Mouse (Mus musculus) olfactory bulb, adult 2 months (tissue): Measurements from ENCODE around the gene Phf20.

ENCODE experiments used
- CTCF ChIP-seq: fragments of 200-500 bp; IDR thresholded peaks from 2 replicates; pipeline ENCODE4 v1.5.1; 2012; ENCODE audit warnings: low read depth, mild to moderate bottlenecking, low read length, moderate library complexity; ENCODE audit not compliant: insufficient read depth
- POLR2A ChIP-seq: fragments of 200-500 bp; IDR thresholded peaks from 2 replicates; pipeline ENCODE4 v1.6.1; 2012; ENCODE audit warnings: mild to moderate bottlenecking, low read depth, low read length, moderate library complexity; ENCODE audit not compliant: insufficient read depth

- TF ChIP-seq CTCF (no peak), POLR2A (no peak)
Observed at GRCm38 (mm10) chr2:156314811-156315210, 118.5 kb downstream of the Phf20 start.
